Mouse (Mus musculus): ENCODE data around the gene Atad5. TPM values are rescaled to one million over a fixed set of nuclear protein-coding genes. Genes with fewer than 3 reads are reported as not detected.

Atad5 gene
- total RNA-seq, 2 experiments from 2014 or later, result 3.5 to 4.1 TPM

GRCm38 (mm10) chr11:80080826-80081728, 8.1 kb upstream of the Atad5 start, which contains the start of gene Crlf3:
Crlf3 (minus strand) TSS chr11:80080991.
- DNase-seq (ENCODE audit: extremely low spot score in 1 of 2, low spot score in 1 of 2), result peak; percentile 85 to 87

GRCm38 (mm10) chr11:80081786-80082319, 7.3 kb upstream of the Atad5 start:
- DNase-seq (ENCODE audit: extremely low spot score in 1 of 2, low spot score in 1 of 2), result no peak

GRCm38 (mm10) chr11:80085356-80086055, 3.7 kb upstream of the Atad5 start:
- no peak for DNase-seq (ENCODE audit: extremely low spot score in 1 of 2, low spot score in 1 of 2)

GRCm38 (mm10) chr11:80086844-80087243, 2.4 kb upstream of the Atad5 start:
- peak; percentile 61 to 93 for DNase-seq (ENCODE audit: extremely low spot score in 1 of 2, low spot score in 1 of 2)

- no peak for DNase-seq (ENCODE audit: extremely low spot score in 1 of 2, low spot score in 1 of 2)
These were observed 616 bp downstream of the Atad5 start for GRCm38 (mm10) chr11:80089817-80090214.

DNA sequence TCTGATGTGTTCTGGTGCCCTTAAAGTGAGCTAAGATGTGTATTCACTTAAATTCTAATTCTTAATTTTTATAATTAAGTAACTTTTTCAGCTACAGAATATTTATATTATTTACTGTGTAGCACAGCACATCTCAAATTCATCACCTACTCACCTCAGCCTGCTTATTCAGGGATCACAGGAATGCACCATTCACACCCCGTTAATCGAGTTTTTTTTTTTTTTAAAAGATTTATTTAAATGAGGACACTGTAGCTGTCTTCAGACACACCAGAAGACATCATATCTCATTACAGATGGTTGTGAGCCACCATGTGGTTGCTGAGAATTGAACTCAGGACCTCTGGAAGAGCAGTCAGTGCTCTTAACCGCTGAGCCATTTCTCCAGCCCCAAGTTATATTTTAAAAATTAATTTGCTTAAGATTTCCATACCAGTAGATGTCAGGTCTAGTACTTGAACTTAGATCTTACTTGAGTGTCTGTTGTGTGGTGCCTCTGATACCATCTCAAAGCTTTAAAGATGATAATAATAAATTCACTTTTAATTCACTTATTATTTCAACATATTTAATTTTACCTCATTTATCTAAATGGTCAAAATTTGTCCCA, 1.5 kb downstream of the Atad5 start:
- no peak for DNase-seq (ENCODE audit: extremely low spot score in 1 of 2, low spot score in 1 of 2)

- no peak for DNase-seq (ENCODE audit: extremely low spot score in 1 of 2, low spot score in 1 of 2)
These were observed 9.3 kb downstream of the Atad5 start for GRCm38 (mm10) chr11:80098444-80099056.

GRCm38 (mm10) chr11:80101298-80101697, 12.1 kb downstream of the Atad5 start:
- DNase-seq (ENCODE audit: extremely low spot score in 1 of 2, low spot score in 1 of 2), result no peak

- DNase-seq (ENCODE audit: extremely low spot score in 1 of 2, low spot score in 1 of 2), result no peak
These were observed 15.2 kb downstream of the Atad5 start for GRCm38 (mm10) chr11:80104407-80104806.

DNA sequence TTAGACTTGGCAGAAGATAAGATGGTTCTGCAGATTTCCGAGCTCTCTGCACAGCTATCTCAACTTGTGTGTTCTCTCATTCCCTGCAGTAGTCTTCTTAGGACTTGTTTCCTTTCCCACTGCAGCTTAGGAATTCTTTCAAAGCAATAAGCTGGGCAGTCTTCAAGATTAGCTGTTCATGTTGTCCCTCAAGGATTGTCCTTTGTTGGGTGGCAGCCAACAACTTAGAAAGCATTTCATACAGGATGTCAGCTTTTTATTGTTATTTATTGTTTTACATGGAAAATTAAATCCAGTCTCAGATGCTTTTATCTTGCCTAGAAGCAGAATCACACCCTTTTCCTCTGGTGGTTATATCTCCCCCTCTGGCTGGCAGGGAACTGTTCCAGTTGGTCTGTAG, 27.2 kb downstream of the Atad5 start:
- DNase-seq (ENCODE audit: extremely low spot score in 1 of 2, low spot score in 1 of 2), result no peak

DNA sequence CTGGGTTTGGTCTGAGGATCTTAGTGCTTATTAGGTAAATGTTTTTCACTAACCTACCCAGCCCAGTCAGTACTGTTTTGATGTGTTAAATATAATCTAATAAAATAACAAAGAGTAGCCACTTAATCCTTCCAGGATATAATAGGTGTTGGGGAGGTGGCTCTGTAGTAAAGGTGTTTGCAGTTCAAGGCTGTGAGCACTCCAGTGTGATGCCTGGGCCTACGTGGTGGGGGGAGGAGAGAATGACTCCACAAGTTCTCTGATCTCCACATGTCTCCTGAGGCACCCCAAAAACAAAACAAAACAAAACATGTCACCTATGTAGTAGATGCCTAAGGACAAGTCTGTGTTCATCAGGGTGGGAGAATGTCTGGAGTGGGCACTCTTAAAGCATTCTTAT, 42.9 kb downstream of the Atad5 start:
- DNase-seq (ENCODE audit: extremely low spot score in 1 of 2, low spot score in 1 of 2), result no peak

DNA sequence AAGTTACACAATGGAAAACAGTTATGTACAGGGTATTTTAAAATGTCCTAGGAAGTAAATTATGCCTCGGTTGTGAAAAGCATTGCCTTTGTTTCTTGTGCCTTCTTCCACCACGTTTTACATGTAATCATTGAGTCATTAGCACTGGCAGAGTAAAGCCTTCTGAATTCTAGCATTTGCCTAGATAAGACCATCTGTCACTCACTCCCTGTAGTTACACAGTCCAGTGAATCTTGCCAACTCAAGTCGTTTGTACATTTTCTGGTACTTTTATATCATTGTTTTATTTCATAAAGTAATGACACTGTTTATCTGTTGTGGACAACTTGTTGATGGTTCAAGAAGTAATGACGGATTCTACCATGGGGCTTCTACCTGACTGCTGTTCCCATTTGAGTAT, 45.5 kb downstream of the Atad5 start:
- DNase-seq (ENCODE audit: extremely low spot score in 1 of 2, low spot score in 1 of 2), result no peak

GRCm38 (mm10) chr11:80135954-80136683, 46.9 kb downstream of the Atad5 start:
- no peak for DNase-seq (ENCODE audit: extremely low spot score in 1 of 2, low spot score in 1 of 2)

DNA sequence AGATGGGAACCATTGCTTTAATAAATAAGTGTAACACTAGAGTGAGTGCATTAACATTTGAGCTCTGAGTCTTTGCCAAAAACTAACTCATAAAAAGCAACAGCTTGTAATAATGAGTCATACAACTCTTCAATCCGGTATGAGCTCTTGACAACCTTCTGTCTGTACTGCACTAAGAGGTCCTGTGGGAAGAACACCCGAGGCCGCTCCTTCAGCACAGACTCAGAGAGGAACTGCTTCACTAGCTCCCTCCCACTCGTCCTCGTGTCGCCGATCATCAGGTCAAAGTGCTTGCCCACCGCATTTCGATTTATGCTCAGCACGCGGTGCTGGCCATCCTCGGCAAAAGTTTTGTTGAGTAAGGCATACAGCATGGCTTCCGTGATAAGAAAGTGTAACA, 47.6 kb downstream of the Atad5 start:
- DNase-seq (ENCODE audit: extremely low spot score in 1 of 2, low spot score in 1 of 2), result no peak

DNA sequence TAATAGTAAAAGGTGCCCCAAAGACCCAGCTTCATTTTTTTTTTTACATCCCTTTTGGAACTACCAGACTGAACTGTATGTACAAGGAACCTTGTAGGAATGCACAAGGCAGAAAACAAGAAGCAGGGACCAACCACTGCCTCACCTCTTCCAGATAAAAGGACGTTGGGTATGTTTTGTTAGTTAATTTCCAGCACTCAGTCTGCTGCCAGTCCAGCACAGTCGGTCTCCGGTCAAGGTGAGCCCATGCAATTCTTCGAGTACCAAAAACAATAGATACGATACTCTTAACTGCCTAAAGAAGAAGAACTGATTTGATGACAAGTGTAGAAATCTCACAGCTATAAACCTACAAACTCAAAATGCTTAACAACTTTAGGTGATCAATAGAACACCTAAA, 48.6 kb downstream of the Atad5 start:
- DNase-seq (ENCODE audit: extremely low spot score in 1 of 2, low spot score in 1 of 2), result no peak

DNA sequence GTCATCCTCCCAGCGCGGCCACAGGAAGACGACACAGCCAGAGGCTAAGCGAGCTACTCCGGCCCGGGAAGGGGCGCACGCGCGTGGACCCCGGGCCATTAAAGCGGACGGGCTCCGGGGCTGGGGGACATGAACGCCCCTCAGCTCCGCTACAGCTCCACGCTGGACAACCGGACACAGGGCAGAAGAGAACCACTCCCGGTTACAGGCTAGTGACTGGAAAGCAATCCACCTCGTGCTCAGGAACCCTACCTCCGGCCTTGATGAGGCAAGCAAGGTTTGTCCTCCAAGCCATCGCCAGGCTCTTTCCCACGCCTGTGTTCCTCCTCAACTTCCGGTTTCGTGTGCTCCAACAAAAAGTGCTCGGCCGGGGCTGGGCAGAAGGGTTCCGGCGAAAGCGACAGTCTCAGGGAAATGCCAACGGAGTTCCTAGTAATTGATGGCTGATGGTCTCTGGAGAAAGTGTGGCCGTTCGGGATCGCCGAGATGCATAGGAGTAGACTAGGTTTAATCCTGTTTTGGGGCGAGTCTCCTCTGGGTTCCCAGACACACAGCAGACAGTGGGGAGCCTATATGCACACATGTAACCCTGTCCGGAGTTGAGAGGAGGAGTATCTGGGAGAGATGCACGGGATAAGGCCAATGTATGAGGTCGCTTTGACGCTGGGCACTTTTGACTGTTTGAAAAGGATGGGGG, 52.8 kb downstream of the Atad5 start, which contains the start of gene Tefm:
Gene Tefm (minus strand): TSS at position 351 of the 697 bp plus-strand sequence.
- peak; percentile 77 to 78 for DNase-seq (ENCODE audit: extremely low spot score in 1 of 2, low spot score in 1 of 2)

- no peak for DNase-seq (ENCODE audit: extremely low spot score in 1 of 2, low spot score in 1 of 2)
These were observed 53.7 kb downstream of the Atad5 start for GRCm38 (mm10) chr11:80142872-80143271.

DNA sequence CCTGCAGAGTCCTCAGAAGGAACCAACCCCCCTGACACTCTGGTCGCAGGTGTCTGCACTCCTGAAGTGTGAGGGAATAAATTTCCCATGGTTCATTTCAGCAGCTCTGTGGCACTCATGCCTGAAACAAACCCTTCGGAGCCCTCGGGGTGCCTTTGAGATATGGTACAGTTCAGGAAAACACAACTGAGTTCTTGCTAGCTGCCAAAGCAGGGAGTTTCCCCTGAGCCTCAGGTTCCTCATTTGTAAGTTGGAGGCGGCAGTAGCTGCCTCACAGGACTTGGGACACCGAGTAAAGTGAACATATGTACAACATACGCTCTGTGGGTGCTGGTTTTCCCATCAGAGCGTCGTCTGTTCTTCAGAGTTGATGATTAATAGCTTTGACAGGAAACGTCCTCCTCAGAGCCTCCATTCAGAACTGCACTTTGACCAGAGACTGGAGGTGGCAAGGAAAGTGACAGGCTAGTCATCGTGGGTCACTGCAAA, 56.6 kb downstream of the Atad5 start:
- DNase-seq (ENCODE audit: extremely low spot score in 1 of 2, low spot score in 1 of 2), result no peak

GRCm38 (mm10) chr11:80147748-80148147, 58.5 kb downstream of the Atad5 start:
- DNase-seq (ENCODE audit: extremely low spot score in 1 of 2, low spot score in 1 of 2), result no peak

Measured in layer of hippocampus, postnatal 25 days (tissue).